Mouse (Mus musculus) kidney, adult 18-20 months (tissue): ENCODE results near the gene Aldh1l1.
A peak's percentile ranks its signal among the peaks of the same experiment; 100 is the strongest.

ENCODE experiments used
- DNase-seq: peaks from one replicate; pipeline ENCODE4 v3.0.0; 2021

Aldh1l1 gene

DNA sequence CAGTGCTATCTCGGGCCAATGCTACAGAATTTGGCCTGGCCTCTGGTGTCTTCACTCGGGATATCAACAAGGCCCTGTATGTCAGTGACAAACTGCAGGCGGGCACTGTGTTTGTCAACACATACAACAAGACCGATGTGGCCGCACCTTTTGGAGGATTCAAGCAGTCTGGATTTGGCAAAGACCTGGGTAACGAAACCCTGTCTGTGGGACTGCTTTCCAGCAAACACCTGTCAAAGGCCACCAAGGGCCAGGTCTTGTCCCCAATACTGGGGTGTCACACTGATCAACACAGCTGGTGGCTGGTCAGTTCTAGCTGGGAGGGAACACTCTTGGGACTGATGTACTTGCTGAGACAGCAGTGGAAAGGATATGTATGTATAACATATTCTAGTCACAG lies 112.0 kb downstream of the Aldh1l1 start:
- DNase-seq: no peak

DNA sequence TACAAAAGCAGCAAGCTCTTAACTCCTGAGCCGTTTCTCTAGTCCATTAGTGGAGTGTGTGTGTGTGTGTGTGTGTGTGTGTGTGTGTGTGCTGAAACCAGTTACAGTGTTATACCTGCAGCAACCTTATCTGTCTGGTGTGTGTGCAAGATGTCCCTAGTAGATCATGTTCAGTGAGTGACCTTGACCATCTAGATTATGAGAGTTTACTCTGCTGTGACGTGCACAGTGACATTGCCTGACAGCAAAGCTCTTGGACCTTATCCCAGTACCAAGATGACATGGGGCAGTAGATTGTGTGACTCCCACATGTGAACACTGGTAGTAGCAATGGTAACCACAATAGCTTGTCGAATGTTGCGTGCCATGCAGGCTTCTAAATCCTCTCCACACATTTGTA lies 114.1 kb downstream of the Aldh1l1 start:
- DNase-seq: no peak

DNA sequence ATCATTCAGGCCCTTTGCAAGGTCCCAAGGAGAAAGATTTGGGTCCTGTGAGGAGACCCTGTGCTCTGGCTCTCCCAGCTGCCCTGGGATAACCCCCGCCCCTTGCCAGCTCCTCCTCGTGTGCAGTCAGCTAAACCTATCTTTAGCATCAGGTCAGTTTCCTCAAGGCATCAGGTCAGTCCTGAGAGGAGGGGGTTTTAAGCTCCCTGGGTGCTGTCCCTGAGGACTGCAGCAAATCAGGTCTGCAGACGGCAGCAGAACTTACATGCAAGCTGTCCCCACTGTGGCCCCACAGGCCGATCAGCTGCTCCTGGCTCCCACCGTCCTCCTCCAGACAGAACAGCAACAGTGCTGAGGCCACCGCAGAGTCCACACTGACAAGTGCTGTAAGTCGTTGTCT lies 115.5 kb downstream of the Aldh1l1 start:
- DNase-seq: no peak

DNA sequence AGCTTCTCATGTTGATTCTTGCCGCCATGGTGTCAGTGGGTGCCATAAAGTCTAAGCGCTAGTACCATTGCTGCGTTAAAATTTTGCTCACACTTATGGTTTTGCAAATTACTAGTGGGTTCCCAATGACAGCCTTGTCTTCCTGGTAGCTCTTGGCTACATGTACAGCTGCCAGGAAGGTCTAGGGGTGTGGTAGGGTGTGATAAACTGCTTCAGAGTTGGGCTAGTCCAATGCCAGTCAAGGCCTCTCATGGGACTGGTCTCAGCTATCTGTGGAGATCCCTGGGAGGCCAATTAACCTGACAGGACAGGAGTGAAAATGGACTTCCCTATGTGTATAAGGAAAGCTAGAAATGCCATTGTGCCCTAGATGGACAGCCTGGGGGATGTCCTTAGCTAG lies 116.1 kb downstream of the Aldh1l1 start:
- no peak for DNase-seq

DNA sequence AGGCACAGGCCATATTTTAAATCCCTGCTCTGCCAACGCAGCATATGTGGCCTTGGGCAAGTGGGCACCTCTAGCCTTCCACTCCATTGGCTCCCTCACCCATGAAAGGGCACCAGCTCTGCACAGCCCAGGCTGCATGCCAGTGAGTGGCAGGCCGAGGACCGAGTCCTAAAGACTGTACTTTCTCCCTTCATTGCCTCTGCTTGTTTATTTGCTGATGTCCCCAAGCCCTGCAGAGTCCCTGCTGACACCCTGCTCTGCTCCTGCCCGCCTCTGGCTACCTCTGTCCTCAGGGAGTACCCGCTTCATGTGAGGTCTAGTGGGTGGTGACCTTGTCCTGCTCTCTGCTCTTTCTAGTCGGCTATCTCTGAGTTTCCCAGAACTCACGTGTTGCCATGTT lies 116.9 kb downstream of the Aldh1l1 start:
- DNase-seq: no peak

DNA sequence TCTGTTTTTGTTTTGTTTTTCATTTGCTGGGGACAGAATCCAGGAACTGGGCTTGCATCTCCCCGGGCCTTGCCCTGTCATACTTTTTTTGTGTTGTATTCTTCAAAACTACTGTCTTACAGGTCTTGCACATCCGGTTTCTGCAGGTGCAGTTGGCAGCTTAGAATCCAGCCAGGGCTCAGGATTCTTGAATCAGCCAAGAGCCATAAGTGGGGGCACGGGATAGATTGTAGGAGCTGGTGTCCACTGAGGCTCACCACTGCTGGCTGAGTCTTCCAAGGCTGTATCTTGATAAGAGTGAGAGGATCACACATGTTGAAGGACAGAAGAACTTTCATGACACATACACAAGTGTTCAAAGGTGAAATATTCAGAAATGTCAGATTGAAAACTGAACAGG lies 117.9 kb downstream of the Aldh1l1 start:
- DNase-seq: no peak

DNA sequence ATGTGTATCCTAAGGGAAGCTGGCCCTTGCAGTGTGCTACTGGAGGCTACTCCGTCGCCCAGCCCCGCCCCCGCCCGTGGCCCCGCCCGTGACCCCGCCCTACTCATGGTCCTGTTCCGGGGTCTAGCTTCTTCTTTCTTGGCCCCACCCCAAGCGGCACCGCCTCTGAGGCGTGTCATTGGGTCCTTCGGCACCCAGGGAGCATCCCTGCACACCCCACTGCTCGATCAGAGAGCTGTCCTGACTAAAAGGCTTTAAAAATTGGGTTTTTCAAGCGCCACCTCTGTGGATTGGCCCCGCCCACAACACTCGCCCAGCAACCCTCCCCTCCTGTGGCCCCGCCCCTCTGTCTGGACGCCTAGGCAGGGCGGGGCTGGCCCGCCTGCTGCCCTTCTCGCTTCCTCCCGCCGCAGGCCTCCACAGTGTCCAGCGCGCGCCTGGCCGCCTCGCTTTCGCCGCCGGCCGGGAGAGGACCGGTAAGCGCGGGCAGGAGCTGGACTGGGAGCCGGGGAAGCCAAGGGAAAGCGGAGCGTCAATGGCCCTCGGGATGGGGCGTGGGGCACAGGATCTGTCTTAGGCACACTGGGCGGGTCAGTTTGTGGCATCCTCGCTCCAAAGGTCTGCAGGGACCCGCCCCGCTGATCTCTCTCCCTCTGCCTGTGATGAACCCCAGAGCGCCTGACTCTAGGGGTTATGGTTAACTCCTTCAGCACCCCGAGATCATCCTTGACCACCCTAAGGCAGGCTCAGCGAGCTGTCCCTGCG lies 118.5 kb downstream of the Aldh1l1 start, which contains the start of gene Slc41a3:
Slc41a3 (plus strand) TSS at position 193 of the 765 bp plus-strand sequence.
- peak; percentile 96 for DNase-seq

DNA sequence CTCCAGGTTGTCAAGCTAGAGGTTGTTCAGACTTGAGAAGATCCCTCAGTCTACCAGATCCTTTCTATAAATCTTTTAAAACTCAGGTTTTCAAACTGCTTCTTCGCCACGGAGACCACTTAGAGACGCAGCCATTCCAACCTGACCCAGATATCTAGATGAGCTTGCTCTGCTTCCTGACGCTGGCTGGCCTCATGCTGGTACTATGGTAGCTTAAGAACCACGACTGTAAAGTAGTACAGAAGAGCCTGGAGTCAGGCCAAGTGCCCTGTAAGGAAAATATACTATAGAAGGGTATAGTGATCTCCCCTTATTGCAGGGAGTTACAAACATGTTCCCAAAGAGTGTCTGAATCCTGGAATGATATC lies 119.1 kb downstream of the Aldh1l1 start:
- no peak for DNase-seq

DNA sequence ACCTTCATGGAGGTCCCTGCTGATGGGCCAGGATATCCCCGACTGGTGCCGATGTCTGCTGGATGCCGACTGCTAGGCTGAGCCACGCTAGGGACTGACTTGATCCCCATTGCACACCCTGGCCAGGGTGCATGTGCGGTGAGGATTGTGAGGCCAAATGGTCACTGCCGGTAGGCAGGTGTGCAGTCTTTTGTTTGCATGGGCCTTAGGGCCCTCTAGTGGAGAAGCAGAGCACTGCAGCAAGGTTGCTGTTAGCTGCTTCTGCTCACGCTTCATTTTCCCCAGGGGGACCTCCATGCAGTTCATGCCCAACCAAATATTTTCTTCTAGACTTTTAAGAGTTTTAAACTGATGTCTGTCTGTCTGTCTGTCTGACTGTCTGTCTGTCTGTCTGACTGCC lies 120.3 kb downstream of the Aldh1l1 start:
- peak; percentile 78 for DNase-seq

DNA sequence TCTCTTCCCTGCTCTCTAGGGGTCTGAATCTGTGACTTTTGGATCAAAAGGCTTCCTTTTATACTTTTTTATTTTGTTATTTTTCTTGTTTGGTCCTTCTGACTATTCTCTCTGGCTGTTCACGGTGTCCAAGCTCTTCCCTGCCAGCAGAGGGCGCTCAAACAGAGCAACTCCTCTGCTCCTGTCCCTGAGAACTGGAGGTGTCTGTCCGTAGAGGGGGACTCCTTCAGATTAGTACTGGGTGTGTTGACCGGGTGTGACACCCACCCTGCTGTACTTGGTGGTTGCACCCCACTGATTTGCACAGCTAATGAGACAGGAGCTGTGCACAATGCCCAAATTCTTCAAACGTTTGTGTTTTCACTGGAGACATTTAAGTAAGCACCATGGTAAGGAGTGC lies 121.0 kb downstream of the Aldh1l1 start:
- DNase-seq: peak; percentile 66

DNA sequence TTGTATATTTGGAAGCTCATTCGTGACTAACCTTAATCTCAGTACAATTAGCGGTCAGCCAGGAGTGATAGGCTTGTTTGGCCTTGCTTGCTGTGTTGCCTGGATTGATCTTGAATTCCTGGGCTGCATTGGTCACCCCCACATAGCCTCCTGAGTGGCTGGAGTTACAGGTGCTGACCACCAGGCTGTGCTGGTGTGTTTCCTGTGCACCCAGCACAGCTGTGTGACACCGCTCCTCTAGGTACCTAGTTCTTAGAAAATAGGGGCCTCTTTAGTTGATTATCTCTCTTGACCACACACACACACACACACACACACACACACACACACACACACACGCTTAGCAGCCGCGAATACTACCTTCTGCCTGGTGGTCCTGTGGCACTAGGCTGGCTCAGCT lies 122.0 kb downstream of the Aldh1l1 start:
- no peak for DNase-seq

DNA sequence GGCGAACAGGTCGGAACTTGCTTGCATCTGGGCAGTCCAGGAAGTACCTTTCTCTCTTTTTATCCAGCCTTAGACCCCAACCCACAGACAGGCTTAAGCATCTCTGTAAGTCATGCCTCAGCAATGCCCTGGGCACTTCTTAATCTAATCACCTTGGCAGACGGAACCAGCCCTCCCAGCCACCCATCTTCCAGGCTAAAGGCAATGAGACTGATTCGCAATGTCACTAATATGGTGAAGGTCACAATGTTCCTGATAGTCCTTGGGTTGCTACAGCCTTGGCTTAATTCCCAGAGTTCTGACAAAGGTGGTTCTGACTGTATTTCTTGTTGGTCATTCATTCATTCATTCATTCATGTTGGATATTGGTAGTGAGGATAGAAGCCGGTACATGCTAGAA lies 124.0 kb downstream of the Aldh1l1 start:
- DNase-seq: no peak

DNA sequence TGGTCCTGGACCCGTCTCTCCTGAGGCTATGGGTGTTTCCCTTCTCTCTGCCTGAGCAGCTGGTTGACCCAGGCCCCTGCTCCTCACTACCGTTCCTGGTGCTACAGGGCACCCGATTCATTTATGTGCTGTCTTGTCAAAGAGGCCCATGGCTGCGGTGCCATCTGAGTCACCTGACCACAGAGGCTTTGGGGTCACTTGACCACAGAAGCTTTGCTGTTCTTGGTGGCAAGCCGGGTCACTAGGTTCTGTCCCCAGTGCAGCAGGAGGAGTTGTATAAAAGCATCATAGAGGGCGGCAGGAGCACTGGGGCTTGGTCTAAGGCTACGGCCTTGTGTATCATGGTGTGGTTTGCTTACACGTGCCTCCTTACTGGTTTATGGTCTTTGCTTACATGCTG lies 127.0 kb downstream of the Aldh1l1 start:
- DNase-seq: no peak

DNA sequence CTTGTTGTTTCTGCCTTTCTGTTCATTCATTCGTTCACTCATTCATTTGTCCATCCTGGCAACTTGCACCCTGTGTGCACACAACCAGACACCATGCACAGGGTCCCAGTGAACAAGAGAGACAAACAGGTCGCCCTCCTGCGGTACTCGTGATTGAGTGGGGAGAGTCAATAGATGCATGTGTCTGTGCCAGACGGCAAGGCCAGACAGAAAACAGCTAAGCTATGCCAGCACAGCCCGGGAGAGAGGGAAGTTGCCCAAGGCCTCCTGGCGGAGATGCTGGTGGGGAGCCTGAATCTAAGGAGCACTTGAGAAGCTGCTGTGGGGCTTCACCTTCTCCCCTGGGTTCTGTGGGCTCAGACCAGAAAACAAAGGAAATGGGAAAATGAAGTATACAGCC lies 129.1 kb downstream of the Aldh1l1 start:
- no peak for DNase-seq

DNA sequence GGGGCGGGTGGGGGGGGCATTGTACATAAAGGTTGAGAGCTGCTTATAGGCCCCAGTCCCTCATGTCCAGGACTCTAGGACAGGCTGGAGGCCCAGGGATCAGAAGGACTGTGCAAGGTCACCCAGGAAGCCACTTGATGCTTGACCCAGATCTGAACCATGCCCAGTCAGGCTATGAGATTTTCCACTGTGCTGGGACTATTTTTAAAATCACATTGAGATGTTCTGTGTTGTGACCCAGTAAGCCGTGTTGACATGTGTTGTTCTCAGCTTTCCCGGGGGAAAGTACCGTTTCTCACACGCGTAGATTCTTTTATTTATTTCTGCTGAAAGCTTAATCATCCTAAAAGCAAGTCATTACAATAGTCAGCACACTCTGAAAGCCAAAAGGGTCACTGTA lies 129.8 kb downstream of the Aldh1l1 start:
- no peak for DNase-seq

DNA sequence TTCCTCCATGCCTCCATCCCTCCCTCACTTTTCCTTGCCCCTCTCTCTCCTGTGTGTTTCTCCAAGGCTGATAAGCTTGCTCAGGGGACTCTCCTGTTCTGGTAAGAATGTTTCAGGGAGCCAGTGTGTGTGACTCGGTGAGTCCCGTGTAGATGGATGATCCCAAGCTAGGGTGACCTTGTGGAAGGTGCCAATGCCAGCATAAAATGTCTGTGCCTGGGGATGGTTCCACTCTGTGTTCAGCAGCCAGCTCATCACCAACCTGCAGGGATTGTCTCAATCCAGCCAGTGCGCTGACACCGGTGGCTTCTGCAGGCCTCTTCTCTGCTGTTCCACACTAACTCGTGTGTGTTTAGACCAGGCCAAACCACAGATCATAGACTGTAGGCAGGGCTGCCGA lies 130.3 kb downstream of the Aldh1l1 start:
- no peak for DNase-seq

DNA sequence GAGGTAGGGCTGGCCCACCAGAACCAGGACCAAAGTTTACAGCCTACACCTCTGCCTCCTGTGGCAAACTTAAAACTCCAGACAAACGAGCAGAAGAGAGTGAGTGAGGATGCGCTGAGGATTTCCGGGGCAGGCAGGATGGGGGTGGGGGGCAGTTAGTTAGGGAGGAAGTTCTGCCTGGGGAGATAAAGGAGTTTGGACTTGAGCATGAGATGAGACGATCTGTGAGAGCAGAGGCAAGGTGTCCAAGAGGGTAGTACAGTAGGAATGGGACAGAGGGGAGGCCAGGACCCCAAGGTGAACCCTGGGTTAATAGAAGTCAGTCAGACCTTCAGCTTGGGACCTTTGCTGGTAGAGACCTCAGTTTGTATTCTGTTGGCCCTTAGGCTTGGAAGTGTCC lies 132.0 kb downstream of the Aldh1l1 start:
- DNase-seq: no peak

DNA sequence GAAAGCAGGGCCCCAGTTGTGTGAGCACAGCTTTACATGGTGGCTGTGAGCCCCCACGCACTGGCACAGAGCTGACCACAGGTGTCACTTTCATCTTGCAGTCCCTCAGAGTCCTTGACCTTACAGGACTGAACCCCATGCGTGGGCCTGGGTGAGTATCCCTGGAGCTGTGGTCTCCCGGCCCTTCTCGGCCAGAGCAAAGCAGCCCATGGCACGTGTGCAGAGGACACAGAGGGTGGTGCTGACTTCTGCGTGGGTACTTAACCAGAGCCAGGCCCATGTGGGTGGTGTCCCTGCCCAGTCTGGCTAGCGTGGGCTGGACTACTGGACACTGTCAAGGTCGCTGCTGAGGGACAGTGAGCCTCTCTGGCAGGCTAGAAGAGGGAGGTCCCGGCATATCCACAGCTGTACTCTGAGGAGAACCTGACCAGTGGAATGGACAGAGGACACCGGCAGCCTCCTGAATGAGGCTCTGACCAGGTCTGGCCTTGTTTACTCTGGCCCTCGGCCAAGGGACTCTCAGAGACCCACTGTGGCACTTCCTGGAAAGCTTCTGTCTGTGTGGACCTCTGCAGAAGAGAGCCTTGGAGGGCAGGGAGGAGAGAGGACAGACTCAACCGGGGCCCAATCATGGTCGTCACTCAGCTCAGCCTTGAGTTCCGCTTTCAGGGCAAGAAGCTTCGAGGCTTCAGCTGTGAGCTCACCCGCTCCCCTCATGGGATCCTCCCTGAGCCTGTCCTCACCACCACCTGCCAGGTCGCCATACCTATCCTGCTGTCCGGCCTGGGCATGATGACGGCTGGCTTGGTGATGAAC lies 132.8 kb downstream of the Aldh1l1 start:
- peak; percentile 54 for DNase-seq

DNA sequence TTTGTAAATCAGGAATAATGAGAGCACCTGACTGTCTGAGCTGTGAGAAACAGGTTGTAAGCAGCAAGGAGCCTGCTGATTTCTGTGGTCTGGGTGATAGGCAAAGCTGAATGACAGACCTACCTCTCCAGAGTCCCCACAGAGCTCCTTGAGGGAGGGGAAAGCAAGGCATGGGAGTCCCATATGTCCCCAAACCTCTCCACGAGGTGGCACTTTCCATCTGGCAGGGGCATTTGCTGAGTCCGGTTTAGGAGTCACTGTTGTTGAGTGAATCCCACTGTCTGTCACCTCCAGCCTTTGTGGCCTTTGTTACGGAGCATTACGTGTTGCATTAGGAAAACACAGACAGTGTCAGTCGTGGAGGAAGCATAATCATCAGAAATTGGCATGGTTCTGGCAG lies 133.7 kb downstream of the Aldh1l1 start:
- DNase-seq: no peak

DNA sequence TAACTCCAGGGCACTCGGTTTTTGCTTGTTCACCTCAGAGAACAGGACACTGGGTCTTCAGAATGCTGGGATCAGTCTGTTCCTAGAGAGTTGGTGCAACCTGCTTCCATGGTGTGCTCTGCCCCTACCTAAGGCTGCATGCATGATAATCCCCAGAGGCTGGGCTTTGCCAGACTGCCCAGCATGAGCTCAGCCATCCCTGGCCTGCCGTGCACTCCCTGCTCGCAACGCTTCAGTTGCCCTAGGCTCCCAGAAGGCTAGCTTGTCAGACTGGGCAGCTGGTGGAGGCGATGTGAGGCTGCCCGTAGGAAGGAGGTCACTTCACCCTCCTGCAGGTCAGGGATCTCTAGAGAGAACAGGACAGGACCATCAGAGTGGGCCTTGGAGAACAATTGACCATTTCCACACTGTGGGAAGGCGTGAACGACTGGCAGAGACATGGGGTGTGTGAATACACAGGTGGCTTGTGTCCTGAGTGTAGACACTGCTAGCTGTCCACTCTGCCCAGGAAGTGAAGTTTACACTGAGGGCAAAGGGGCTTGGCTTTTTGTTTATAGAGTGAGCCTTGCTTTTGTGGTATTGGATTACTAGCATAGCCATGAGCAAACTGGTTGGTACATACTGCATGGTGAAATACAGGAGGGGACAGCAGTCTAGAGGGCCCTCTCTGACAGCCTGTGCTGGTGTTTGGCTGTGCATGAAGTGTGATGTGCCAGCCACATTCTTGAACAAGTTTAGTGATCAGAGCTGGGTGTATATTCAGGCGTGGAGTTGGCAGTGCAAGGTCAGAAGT lies 134.8 kb downstream of the Aldh1l1 start:
- peak; percentile 28 for DNase-seq

DNA sequence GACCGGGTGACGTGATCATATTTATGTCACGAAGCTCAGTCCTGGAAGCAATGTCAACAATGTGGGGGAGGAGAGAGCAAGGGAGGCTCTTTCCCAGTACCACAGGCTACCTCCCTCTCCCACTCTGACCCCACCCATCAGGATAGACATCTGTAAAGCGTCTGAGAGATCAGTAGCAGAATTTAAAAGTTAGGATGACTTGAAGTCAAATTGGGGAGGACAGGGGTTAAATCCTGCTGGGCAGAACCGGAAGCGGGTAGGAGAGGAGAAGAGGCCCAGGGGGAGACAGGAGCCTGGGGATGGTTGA lies 135.3 kb downstream of the Aldh1l1 start:
- no peak for DNase-seq

DNA sequence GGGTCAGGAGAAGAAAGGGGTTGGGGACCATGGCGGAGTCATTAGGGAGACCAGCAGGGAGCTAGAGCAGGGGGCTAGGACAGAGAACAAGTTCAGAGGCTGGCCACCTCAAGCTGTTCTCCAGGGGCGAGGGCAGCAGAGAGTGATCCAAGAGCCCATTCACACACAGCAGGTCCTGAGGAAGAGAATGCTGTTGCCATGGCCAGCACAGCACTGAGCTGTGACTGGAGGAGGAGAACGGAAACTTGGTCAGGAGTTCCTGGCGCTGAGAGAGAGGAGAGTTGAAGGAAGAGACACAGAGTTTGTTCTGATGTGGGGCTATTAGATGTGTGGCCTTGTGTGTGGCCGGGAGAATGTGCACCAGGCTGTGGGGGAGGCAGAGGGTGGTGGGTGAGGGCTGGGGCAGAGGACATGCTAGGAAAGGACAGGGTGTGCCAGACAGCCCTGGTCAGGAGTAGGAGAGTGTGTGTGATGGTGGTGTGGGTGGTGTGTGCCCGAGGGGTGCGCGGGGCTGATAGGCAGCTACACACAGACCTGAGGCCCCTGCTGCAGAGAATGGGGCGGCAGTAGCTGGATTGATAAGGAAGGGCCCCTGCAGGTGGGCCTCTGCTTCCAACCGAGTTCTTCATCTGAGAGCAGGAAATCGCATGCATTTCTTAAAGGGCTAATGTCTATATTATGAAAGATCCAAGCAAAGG lies 136.7 kb downstream of the Aldh1l1 start:
- DNase-seq: no peak

DNA sequence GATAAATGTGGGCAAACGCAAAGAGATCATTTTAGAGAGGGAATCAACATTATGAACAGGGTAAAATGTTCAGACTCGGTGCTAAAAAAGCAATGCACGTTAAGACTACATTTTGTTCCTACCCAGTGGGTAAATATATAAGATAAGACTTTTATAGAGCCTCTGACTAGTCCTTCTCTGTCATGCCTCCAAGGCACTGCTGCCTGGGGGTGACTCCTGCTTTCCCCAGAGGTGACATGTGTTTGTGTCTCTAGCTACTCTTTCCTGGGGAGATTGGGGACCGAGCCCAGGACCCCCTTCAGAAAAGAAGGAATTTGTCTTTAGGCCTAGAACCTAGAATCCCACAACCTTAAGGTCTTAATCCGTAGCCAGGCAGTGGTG lies 137.2 kb downstream of the Aldh1l1 start:
- no peak for DNase-seq
